Mouse (Mus musculus) left cerebral cortex, postnatal 36 days (tissue): ENCODE results near the gene Sept1. TPM values are rescaled to one million over a fixed set of nuclear protein-coding genes. Genes with fewer than 3 reads are reported as not detected.

ENCODE experiments used
- DNase-seq, 2 experiments: peaks; one replicate each; pipeline ENCODE4 v3.0.0; 2021 to 2022; ENCODE audit warnings: low spot score in 2 of 2, mixed read lengths in 1 of 2
- intact Hi-C: fragments of 180-260 bp; cut with DNase I; formaldehyde crosslinking; loops from one replicate; pipeline ENCODE4 v1.15.1; 2025
- total RNA-seq, 2 experiments: library from RNA; stranded (reverse); gene quantifications; 2 replicates each; pipeline ENCODE4 v1.2.3; 2021

Gene Sept1
- 1 to 10 TPM; 3.2 to 5.6 TPM for total RNA-seq

GRCm38 (mm10) chr7:127232622-127233367 is at the start of gene Sept1, which contains the start of gene Zfp553:
Gene Sept1, minus strand, starts transcription at chr7:127233130.
Gene Zfp553, plus strand, starts transcription at chr7:127233061.
- intact Hi-C loops: no loop called here
- DNase-seq: peak; percentile 83 to 88

- DNase-seq: no peak
- intact Hi-C loops: no loop called here
Observed at GRCm38 (mm10) chr7:127282190-127282589, 49.3 kb upstream of the Sept1 start.

- intact Hi-C loops: no loop called here
- DNase-seq: no peak
Observed at GRCm38 (mm10) chr7:127281114-127281513, 48.2 kb upstream of the Sept1 start.

- intact Hi-C loops: no loop called here
- DNase-seq: no peak
Observed at GRCm38 (mm10) chr7:127280092-127280491, 47.2 kb upstream of the Sept1 start.

GRCm38 (mm10) chr7:127278311-127278710 is 45.4 kb upstream of the Sept1 start:
- intact Hi-C loops: no loop called here
- no peak for DNase-seq

- no peak for DNase-seq
Observed at GRCm38 (mm10) chr7:127276519-127276961, 43.6 kb upstream of the Sept1 start.

GRCm38 (mm10) chr7:127273925-127274789 is 41.2 kb upstream of the Sept1 start, which contains the start of gene Sephs2:
Gene Sephs2, minus strand, starts transcription at chr7:127274055.
- peak; percentile 91 to 94 for DNase-seq
- intact Hi-C loops: no loop called here

More at GRCm38 (mm10) chr7:127276519-127276961, 43.6 kb upstream of the Sept1 start:
- intact Hi-C loops: no loop called here

GRCm38 (mm10) chr7:127273118-127273923 is 40.4 kb upstream of the Sept1 start:
- intact Hi-C loops: no loop called here
- DNase-seq: peak in 1 of 2 experiments; percentile 23

GRCm38 (mm10) chr7:127272566-127272965 is 39.6 kb upstream of the Sept1 start:
- intact Hi-C loops: no loop called here
- DNase-seq: no peak

- intact Hi-C loops: no loop called here
- no peak for DNase-seq
Observed at GRCm38 (mm10) chr7:127271093-127271492, 38.2 kb upstream of the Sept1 start.

GRCm38 (mm10) chr7:127270666-127271065 is 37.7 kb upstream of the Sept1 start:
- intact Hi-C loops: no loop called here

GRCm38 (mm10) chr7:127270256-127270655 is 37.3 kb upstream of the Sept1 start:
- no peak for DNase-seq
- intact Hi-C loops: no loop called here

More at GRCm38 (mm10) chr7:127270666-127271065, 37.7 kb upstream of the Sept1 start:
- no peak for DNase-seq

- DNase-seq: no peak
- intact Hi-C loops: loop anchor here (5.0 kb wide), 1 partner anchor 84 kb away; the partner anchor contains the start of gene Zfp768
Observed at GRCm38 (mm10) chr7:127263526-127263925, 30.6 kb upstream of the Sept1 start.

GRCm38 (mm10) chr7:127262218-127262961 is 29.5 kb upstream of the Sept1 start:
- intact Hi-C loops: loop anchor here (5.0 kb wide), 1 partner anchor 85 kb away; the partner anchor contains the start of gene Zfp768
- DNase-seq: no peak

- DNase-seq: peak; percentile 97 to 98
- intact Hi-C loops: loop anchor here (5.0 kb wide), 1 partner anchor 87 kb away; the partner anchor contains the start of gene Zfp768
Observed at GRCm38 (mm10) chr7:127260309-127261111, 27.6 kb upstream of the Sept1 start, which contains the start of gene Dctpp1. Gene Dctpp1, minus strand, starts transcription at chr7:127260709.

- intact Hi-C loops: no loop called here
- peak in 1 of 2 experiments; percentile 46 for DNase-seq
Observed at GRCm38 (mm10) chr7:127259186-127259905, 26.4 kb upstream of the Sept1 start.

GRCm38 (mm10) chr7:127256518-127256917 is 23.6 kb upstream of the Sept1 start:
- intact Hi-C loops: no loop called here
- DNase-seq: no peak
